Mouse (Mus musculus) stomach, postnatal 0 days (tissue): ENCODE measurements at regions not wholly inside any gene's neighbourhood (a gene's known extent, or its start where the extent isn't known, plus 50 kb on each side); places are given as distances from the start of the nearest gene placed in this dataset.

Source experiments
- CTCF ChIP-seq: IDR thresholded peaks from 2 replicates; pipeline ENCODE4 v1.5.1; 2016; ENCODE audit warnings: antibody characterized with exemption, low read depth, mild to moderate bottlenecking, moderate library complexity
- EP300 ChIP-seq: optimal IDR thresholded peaks from 2 replicates; pipeline ENCODE3; 2016; ENCODE audit warnings: antibody characterized with exemption

DNA sequence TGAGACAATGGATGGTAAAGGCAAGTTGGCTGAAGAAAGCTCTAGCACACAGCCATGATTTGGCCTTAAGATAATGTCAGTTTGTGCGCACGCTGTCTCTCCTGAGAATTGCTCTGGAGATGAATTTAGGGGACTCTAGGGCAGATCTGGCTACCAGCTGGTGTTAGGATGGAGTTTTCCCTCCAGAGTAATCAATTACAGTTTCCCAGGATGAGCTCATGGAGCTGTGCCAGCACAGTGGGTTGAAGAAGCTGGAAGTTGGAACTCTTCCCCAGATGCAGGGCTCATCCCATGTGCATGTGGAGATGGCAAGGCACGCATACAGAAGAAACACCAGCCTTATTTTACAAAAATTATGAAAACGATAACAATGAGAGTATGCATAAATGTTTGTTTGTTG, 481.0 kb downstream of the Gm826 start:
- TF ChIP-seq CTCF (no peak), EP300 (no peak)
